Mouse (Mus musculus): ENCODE measurements around the gene Rgs4.
A peak's percentile ranks its signal among the peaks of the same experiment; 100 is the strongest.

The Rgs4 gene

DNA sequence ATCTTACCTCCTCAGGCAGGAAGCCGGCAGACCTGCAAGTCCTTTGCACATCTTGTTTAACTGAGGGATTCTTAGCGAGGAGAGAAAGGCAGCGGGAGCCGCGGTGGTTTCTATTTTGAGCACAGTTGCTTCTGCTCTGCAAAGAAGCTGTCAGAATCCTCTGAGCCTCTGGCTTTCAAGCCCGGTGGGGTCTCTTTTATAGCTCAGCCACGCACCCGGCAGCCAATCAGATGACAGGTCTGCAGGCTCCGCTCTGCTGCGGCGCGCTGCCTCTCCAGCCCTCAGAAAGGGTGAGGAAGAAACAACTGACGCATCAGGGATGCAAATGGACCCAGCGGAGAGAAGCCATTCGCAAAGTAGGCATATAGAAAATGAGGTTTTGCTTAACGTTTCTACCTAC is at the start of gene Rgs4:
TSS of gene Rgs4 (minus strand) at position 170 of the 400 bp plus-strand sequence.
- peak; percentile 1 to 22 for DNase-seq (ENCODE audit: low spot score in 2 of 2)

DNA sequence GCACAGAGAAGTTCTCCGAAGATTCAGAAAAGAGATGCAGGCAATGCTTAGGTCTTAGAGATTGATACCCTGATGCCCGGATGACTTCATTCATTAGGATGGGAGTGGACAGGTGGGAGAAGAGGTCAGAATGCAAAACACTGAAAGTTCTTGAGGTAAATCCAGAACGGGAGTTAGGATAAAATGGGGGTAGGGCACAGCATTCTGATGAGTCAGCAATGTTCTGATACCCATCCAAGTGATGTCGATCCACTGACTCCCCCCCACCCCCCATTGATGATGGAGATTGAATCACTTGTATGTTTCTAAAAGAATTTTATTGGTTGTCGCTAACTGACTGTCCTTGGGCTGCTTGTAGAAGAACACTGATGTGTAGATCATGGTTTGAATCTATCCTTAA is 45.0 kb upstream of the Rgs4 start:
- no peak for DNase-seq (ENCODE audit: low spot score in 2 of 2)

DNA sequence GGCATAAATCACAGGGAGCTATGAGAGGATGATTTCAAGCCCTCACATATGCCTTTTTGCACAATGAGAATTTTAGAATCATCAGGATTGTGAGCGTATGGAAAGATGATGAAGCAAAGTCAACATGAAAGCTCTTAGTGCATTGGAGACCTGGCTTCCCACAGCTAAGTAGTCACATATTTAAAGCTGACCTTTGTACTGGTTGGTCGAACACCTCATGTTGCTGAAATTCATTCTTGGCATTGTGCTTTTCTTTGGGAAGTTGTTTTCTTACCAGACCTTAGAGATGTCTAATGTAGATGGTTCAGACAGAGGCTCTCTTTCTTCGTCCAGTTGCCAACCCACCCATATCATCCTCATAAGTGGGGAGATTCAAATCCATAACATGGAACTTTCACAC is 38.5 kb upstream of the Rgs4 start:
- no peak for DNase-seq (ENCODE audit: low spot score in 2 of 2)

DNA sequence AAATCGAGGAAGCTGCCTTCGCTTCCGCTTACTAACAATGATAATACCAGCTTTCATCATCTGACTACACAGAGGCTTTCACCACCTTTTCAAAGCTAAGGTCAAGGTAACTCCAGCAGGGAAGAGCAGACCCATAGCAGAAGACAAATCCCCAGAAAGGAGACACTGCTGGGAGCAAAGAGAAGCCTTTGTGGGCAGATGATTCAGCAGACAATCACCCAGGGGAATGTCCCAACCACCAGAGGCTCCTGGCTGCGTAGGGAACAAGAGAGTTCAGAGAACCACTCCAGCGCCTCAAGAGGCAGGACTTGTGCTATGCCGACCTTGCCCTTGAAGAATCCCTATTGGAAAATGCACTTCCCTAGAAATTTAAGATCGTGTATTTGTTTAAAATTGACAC is 29.1 kb upstream of the Rgs4 start:
- no peak for DNase-seq (ENCODE audit: low spot score in 2 of 2)

DNA sequence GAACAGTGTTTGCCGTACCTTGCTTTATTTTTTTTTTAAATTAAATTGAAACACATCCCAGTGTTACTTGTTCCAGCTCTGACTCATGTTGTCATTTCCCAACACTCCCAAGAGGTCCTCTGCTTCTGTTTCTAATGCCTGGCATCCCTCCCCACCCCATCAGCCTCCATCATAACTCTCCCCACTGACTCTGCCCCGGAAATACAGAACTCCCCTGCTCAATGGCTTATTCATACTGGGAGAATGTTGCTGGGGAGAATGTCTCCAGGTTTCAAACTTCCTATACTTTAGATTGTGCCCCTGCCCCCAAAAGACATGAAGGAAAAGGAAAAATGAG is 17.1 kb upstream of the Rgs4 start:
- no peak for DNase-seq (ENCODE audit: low spot score in 2 of 2)

DNA sequence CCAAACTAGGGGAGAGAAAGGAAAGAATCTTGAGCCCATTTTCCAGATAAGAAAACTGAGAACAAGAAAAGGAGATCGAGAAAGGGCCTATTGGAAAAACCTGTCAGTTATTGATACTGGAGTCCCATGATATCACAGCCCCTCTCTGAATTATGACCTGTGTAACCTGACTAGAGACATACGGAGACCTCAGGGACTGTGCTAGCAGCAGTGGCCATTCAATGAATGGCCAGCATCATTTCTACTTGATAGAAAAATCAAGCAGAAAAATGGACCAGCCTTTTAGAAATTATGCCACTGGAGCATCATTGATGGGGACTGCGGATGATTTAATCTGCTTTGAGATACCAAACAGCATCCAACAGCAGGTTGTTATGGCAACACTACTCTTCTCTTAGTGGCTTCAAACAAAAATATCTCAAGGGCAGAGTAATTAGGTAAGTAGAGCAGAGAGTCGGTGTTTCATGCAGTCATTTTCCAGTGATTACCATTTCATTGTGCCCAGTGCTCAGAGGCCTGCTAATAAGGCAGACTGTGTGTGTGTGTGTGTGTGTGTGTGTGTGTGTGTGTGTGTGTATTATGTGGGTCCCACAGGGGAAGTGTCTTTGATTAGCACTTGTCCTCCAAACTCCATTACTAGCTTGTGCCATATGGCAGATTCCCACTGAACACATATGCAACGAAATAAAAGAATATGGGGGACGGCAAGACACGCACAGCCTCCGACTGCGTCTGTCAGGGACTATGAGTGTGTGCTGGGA is 16.6 kb upstream of the Rgs4 start:
- DNase-seq (ENCODE audit: low spot score in 2 of 2): no peak

DNA sequence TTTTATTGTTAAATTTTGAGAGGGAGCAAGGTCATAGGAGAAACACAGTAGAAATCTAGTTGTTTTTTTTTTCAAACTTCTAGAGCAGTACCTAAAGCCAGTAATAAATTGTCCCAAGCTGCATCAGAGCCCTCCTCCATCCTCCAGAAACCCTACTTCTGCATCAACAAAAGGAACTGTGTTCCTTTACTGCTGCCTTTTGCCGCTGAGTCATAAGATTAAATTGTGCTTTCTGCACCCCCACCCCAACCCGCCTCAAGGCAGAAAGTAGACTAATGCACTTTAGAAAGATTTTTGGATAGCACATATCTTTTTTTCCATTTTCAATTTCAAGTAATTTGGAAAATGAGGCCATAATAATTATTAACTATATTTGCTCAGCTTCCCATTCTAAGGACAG is 15.1 kb upstream of the Rgs4 start:
- DNase-seq (ENCODE audit: low spot score in 2 of 2): no peak

DNA sequence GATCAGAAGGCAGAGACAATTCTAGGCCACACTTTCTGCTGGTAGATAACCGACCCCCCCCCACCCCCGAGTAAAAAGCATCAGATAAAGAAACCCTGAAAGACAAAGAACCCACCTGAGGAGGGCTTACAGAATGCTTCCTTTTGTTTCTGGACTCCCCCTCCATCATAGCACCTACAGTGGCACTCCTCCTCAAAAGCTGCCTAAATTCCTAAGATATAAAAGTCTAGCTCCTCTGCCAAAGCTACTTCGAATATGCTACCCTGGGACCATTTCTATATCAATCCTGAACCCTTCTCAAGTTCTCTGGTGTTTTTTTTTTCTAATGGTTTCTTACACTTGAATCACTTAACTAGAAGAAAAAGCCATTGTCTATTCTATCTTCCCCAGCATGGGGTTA is 9.1 kb upstream of the Rgs4 start:
- no peak for DNase-seq (ENCODE audit: low spot score in 2 of 2)

DNA sequence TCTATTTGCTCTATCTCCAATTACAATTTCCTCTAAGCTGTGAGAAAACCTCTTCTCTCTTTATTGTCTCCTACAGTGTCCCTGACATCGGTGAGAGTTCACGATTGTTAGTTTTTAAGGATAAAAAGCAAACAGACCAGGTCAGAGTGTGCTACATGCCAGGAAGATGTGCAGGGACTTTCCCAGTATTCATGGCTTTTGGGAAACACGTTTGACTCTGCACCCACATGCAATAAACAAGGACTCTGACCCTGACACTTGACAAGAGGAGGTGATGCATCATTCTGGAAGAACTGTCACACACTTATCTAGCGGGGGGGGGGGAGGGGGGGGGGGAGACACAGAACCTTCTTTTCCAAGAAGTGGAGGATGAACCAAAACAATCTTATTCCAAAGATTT is 5.0 kb upstream of the Rgs4 start:
- no peak for DNase-seq (ENCODE audit: low spot score in 2 of 2)

DNA sequence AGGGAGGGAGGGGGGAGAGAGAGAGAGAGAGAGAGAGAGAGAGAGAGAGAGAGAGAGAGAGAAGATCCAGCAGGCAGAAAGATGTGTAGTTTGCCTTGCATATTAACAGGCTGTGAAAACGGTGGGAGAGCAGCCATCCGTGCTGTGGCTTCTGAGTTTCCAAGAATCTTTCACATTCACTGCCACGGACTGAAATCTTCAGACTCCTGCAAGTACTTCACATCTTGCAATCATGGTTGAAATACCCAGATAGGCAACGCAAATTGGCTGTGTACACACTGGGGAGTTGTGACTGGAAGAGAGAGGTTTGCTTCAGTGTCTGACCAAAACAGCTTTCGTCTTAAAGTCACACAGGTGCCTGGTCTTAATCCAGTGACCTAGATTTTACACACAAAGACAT is 997 bp upstream of the Rgs4 start:
- DNase-seq (ENCODE audit: low spot score in 2 of 2): no peak

DNA sequence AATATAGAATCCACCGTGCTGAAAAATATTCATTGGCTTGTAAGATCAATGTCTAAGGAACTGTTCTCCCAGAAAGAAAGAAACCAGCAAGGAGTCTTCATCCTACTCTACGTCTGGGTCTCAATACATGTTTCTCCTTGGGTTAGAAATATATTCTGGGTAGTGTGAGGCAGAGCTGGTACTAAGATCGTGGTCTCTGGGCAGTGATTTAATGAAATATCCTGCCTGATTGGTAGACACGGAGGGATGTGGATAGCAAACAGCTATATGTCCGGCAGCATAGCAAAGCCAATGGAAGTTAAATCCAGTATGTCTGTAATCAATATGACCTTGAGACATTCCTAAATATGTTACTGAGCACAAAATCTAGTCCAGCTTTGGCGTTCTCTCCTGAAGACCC is 460 bp upstream of the Rgs4 start:
- no peak for DNase-seq (ENCODE audit: low spot score in 2 of 2)

DNA sequence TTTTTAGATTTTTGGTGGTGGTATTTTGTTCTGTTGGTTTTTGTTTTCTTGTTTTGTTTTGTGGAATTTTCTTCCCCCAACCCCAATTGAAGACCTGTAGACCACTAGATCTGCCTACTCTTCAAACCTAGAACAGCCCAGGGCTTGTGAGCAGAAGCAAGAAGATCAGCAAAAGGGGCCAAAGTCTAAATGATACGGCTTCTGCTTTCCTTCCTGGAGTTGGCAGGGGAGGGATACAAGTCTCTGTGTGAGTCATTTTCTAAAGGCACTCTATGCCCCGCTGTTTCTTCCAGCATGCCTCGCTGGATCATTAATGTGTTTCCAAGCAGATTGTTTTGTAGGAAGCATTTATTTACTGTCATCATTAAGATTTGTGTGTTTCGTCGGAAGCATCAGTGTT is 6.3 kb downstream of the Rgs4 start:
- no peak for DNase-seq (ENCODE audit: low spot score in 2 of 2)

DNA sequence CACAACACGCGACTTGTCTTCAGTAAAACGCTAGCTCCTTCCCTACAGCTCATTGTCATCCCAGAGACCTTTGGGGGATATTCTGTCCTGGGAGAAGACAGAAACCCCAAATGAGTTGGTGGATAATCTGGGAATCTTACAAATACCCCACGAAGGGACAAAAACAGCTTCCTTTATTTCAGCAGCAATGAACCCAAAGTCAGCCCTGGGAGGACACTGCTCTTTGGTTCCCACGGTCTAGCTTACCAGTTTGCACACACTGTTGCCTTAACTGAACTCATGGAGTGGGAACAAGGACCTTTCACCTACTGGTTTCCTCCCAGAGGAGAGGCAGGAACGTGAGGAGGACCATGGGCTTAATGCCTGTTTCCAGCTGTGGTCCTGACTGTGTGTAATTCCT is 10.2 kb downstream of the Rgs4 start:
- no peak for DNase-seq (ENCODE audit: low spot score in 2 of 2)

DNA sequence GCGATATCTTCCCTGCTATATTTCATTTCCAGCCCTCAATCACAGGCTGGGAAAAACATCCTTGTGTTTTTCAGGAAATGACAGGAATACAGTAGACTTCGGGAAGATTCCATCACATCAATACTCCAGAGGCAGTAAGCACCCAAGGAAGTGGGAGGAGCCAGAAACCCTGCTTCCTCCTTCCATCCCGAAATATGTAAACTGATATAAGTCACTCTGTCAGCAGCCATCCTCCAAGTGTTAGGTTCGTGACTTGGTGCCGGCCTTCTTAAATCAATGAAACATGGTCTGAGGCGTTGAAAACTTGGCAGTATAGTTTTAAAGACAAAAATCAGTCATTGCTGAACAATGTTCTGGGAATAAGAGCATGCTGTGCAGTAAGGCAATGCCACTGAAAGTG is 11.3 kb downstream of the Rgs4 start:
- no peak for DNase-seq (ENCODE audit: low spot score in 2 of 2)

DNA sequence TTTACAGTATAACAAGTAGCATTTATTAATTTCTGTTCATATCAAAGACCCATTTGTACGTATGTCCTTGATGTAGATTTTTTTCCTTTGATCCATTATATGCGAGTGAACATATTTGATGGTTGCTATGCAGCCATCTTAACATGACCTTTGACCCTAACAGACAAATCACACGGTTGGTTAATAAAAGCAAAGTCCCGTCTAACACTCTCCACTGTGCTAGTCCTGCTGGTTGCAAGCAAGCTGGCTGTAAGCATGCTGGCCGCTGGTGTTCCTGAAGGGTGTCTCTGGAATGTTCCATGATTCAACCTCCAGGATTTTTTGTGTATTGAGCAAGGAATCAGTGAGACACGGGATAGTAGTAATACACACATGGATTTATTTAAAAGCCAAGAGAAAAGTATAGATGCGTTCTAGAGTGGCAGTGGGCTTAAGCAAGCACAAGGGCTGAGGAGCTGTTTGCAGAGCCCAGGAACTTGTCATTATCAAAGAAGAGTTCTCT is 16.8 kb downstream of the Rgs4 start:
- no peak for DNase-seq (ENCODE audit: low spot score in 2 of 2)

DNA sequence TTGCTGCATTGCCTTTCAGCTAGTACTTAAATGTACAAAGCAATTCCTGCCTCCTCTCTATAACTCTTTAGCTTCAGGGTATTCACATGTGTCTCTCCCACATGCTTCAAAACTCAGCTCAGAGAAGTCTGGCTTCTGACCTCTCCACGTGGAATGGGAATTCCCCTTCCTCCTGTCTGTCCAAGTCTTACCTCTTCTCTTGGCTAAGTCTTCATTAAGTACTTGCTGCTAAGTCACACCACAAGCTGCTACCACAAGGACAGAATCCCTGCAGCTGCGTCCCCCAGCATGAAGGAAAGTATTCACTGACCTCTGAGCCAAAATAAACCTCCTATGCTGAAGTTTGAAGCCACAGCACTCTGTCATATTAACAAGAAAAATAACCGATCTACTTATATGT is 21.1 kb downstream of the Rgs4 start:
- DNase-seq (ENCODE audit: low spot score in 2 of 2): no peak

DNA sequence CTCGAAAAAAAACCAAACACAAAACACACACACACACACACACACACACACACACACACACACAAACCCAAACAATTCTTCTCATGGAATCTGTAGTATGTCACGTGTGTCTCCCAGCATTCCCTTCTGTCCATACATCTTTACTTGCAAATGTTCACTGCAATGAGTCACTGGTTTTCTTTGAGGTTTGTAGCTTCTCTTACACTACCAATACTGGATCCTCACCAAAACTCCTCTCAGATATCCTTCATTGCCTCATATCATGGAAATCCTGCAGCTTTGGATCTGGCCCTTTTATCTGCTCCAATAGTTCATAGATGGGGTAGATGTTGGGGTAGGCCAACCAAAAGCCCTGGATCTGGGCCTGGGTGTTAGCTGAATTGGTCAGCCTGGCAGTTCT is 25.6 kb downstream of the Rgs4 start:
- DNase-seq (ENCODE audit: low spot score in 2 of 2): no peak

DNA sequence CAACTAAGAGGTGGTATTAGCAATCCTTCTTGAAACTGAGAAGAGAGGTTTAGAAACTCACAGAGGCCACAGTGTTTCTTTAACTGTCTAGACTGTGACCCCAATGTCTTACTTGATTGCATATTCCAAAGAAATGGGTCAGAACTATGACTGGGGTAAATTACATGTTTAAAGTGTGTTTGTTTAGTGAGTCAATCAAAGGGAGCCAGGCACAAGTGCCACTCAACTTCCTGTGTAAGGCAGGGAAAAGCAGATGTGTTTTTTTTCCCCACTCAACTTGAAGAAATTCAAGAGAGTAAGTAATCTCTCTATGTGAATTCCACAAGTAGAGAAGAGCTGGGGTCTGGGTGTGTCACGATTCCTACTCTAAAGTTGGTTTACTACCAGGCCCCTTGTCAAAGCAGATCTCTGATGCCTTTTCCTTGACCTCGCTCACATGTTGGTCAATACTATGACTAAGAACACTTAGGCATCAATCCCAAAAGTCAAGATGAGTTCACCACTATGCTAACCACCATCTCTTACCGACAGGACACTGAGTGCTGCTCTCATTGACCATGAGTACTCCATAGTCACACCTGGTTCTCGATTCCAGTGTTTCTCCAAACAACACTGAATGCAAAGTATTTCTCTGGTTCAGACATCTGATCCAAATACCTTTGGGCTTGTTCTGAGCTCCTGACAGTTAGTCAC is 42.9 kb downstream of the Rgs4 start:
- DNase-seq (ENCODE audit: low spot score in 2 of 2): no peak

DNA sequence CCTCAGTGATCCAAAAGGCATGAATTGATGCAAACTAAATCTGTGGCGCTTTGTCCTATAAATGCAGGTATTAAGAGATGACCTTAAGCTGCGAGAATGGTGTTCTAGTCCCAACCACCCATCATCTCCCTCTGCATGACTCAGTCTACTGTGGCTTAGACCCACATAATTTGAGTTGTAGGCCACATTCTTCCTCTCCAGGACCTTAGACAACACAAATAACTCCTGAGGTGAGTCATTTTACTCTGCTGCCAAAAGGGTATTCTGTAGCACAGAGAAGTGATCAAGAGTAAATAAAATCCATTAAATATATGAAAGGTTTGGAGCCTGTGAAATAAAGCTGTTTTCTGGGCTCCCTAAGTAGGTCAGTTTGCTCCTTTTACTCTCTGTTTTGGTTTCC is 48.3 kb downstream of the Rgs4 start:
- no peak for DNase-seq (ENCODE audit: low spot score in 2 of 2)

DNA sequence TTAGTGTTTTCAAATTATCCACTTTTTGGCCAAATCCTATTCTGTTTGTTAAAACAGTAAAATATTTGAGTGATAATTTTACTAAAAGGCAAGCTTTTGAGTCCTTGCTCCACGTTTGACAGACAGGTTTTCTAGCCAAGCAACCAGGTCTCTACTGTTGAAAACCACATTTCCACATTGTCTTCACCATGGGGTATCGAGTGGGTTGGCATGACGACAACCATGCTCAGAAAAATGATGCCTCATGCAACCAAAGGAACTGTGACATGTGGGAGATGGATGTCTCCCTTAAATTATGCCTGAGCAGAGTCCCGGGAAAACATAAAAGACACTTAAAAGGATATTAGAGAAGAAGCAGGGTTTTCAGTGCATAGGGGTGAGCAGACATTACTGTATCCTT is 50.2 kb downstream of the Rgs4 start:
- no peak for DNase-seq (ENCODE audit: low spot score in 2 of 2)

DNA sequence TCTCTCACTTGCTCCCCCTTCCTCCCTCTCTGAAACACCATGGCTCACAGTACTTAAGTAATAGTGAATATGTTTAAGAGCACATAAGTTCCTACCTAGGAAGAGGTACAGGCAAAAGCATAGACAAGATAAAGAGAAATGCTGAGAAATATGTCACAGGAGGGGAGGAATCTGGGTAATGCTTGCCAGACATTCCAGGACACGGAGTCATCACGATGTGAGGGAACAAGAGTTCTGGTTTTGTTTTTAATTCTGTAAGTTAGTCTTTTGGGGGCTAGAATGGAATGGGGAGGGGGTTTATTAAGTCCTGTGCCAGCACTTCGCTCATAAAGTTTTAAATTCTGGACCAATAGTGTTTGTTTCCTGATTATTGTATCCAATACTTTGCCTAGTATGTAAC is 52.1 kb downstream of the Rgs4 start:
- DNase-seq (ENCODE audit: low spot score in 2 of 2): no peak

DNA sequence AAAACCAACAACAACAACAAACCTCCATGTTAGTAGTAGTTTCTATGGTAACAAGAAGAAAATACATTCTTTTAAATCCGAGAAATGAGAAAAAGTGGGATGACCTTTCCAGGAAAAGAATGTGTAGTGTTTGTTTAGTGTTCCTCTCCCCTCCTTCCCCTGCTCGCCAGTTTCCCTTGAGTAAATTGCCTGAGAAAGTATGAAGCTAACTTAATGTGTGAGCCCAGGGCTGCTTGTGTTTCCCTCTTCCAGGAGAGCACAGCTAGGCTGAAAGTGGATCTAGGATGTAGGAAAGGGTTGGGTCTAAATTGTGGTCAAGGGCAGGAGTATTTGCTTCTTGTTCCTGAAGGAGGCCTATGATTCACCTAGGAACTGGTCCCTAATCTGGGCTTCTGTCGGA is 53.9 kb downstream of the Rgs4 start:
- DNase-seq (ENCODE audit: low spot score in 2 of 2): no peak

DNA sequence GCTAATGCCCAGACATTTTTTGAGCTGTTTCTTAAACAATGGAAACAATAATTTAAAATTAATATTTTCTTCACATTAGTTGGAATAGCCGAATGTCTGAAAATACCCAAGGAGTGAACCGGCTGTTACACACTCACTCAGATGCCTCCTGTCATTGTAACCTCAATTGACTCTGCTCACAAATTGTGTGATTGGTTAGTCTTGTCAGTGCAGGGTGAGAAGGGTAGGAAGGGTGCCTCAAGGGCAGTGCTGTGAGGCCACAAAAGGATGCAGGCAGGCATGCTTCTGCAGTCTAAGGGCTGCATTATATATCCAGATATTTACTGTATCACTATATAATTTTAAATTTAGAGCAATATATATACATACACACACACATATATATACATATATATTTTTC is 54.4 kb downstream of the Rgs4 start:
- no peak for DNase-seq (ENCODE audit: low spot score in 2 of 2)
